Mouse (Mus musculus) kidney, embryonic 15.5 days (tissue): Measurements from ENCODE around the gene Dmwd. TPM values are rescaled to one million over a fixed set of nuclear protein-coding genes. Genes with fewer than 3 reads are reported as not detected.

Experiments used
- ATAC-seq: fragments of 200-750 bp; cut with Nextera tagmentation; replicated peaks from 2 replicates; pipeline ENCODE4 v1.8.0; 2017; ENCODE audit warnings: moderate TSS enrichment; ENCODE audit not compliant: low FRiP score
- H3K27ac ChIP-seq: fragments of 300-500 bp; sonication (generic); 2 replicates; pipeline ENCODE4 v1.5.1; 2015; ENCODE audit warnings: mild to moderate bottlenecking, inconsistent platforms
- H3K27me3 ChIP-seq: fragments of 300-500 bp; sonication (generic); 2 replicates; pipeline ENCODE4 v1.6.1; 2015; ENCODE audit warnings: inconsistent platforms
- H3K36me3 ChIP-seq: fragments of 300-500 bp; sonication (generic); 2 replicates; pipeline ENCODE4 v1.6.1; 2015; ENCODE audit warnings: inconsistent platforms
- H3K4me1 ChIP-seq: fragments of 300-500 bp; sonication (generic); 2 replicates; pipeline ENCODE4 v1.6.1; 2015; ENCODE audit warnings: inconsistent platforms
- H3K4me2 ChIP-seq: fragments of 300-500 bp; sonication (generic); 2 replicates; pipeline ENCODE4 v1.6.1; 2015; ENCODE audit warnings: moderate library complexity, mild to moderate bottlenecking, inconsistent platforms
- H3K4me3 ChIP-seq: fragments of 300-500 bp; sonication (generic); replicated peaks from 2 replicates; pipeline ENCODE4 v1.5.1; 2015; ENCODE audit warnings: mild to moderate bottlenecking, inconsistent platforms
- H3K9ac ChIP-seq: fragments of 300-500 bp; sonication (generic); 2 replicates; pipeline ENCODE4 v1.6.1; 2015; ENCODE audit warnings: mild to moderate bottlenecking, inconsistent platforms
- H3K9me3 ChIP-seq: fragments of 300-500 bp; sonication (generic); replicated peaks from 2 replicates; pipeline ENCODE4 v1.6.1; 2016; ENCODE audit warnings: inconsistent platforms
- WGBS: fragments of 180-500 bp; shearing (Covaris S2); methylation state at CpG from one replicate; pipeline ENCODE4 v1.1.7; 2015; ENCODE audit warnings: mixed read lengths; 5-methylcytosine and 5-hydroxymethylcytosine counted together
- polyA plus RNA-seq: library from polyadenylated mRNA; unstranded; fragments of >200 nt; fragmentation: Nextera tagmentation; extraction: Ambion mirVana; gene quantifications from 2 replicates; pipeline ENCODE4 v1.2.1, GENCODE M21; 2015

Dmwd gene
- polyA plus RNA-seq, 1 experiment from 2014 or later: 18.7 TPM

DNA sequence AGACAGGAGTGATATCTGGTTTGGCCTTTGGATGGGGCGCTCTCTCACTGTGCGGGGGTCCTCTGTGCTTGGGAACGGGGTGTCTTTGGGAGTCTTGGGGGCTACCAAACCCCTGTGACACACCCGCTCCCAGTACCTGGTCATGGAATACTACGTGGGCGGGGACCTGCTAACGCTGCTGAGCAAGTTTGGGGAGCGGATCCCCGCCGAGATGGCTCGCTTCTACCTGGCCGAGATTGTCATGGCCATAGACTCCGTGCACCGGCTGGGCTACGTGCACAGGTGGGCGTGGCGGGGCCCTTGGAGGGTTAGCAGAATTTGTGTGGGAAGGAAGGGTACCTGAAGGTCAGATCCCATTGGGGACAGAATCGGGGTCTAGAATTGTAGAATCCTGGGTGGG is 10.7 kb downstream of the Dmwd start:
- Histone ChIP-seq H3K9ac (no peak overlapping the region), H3K9me3 (no peaks in the 10 kb centered on the region), H3K4me2 (no peak overlapping the region), H3K36me3 (peaks cover 58% of the 10 kb centered on the region), H3K4me3 (no peak overlapping the region), H3K27me3 (0 out of 2 replicates have a peak, but pooled peaks cover 6% of the 10 kb centered on the region), H3K27ac (no peak overlapping the region), H3K4me1 (peaks cover 57% of the 10 kb centered on the region)
- WGBS: 67% methylated on average over 18 of the region's 18 CpGs
- ATAC-seq: no peak

DNA sequence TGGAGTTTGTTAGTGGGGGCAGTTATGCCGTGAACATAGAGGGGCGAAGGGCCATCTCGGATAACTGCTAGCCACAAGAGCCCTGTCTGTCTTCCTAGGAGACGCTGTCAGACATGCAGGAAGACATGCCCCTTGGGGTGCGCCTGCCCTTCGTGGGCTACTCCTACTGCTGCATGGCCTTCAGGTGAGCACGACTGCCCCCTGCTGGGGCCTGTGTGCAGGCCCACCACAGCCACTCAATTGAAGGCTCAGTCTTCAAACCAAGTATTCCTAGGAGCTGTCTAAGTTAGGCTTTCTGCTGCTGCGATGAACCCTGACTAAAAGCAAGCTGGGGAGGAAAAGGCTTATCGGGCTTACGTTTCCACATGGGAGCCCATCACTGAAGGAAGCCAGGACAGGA is 12.8 kb downstream of the Dmwd start:
- peaks cover 47% of the 10 kb centered on the region for H3K36me3 ChIP-seq
- no peak overlapping the region for H3K4me3 ChIP-seq
- H3K27me3 ChIP-seq: 0 out of 2 replicates have a peak, but pooled peaks cover 8% of the 10 kb centered on the region
- ATAC-seq: no peak
- H3K27ac ChIP-seq: no peak overlapping the region
- peaks cover 56% of the 10 kb centered on the region for H3K4me1 ChIP-seq
- H3K9me3 ChIP-seq: no peaks in the 10 kb centered on the region
- H3K9ac ChIP-seq: no peak overlapping the region
- H3K4me2 ChIP-seq: no peak overlapping the region
- 42% methylated on average over 10 of the region's 10 CpGs for WGBS

GRCm38 (mm10) chr7:19091913-19092312 is 15.9 kb downstream of the Dmwd start:
- Histone ChIP-seq H3K9ac (peak overlapping the region; percentile 49; the same call in 1 of the 2 replicates), H3K27ac (peak overlapping the region; percentile 99), H3K27me3 (0 out of 2 replicates have a peak, but pooled peaks cover 8% of the 10 kb centered on the region), H3K9me3 (no peaks in the 10 kb centered on the region), H3K4me2 (peak overlapping the region; percentile 95), H3K4me3 (peak overlapping the region; percentile 85), H3K4me1 (peaks cover 44% of the 10 kb centered on the region), H3K36me3 (peaks cover 46% of the 10 kb centered on the region)
- no peak for ATAC-seq
- 46% methylated on average over 17 of the region's 17 CpGs for WGBS

DNA sequence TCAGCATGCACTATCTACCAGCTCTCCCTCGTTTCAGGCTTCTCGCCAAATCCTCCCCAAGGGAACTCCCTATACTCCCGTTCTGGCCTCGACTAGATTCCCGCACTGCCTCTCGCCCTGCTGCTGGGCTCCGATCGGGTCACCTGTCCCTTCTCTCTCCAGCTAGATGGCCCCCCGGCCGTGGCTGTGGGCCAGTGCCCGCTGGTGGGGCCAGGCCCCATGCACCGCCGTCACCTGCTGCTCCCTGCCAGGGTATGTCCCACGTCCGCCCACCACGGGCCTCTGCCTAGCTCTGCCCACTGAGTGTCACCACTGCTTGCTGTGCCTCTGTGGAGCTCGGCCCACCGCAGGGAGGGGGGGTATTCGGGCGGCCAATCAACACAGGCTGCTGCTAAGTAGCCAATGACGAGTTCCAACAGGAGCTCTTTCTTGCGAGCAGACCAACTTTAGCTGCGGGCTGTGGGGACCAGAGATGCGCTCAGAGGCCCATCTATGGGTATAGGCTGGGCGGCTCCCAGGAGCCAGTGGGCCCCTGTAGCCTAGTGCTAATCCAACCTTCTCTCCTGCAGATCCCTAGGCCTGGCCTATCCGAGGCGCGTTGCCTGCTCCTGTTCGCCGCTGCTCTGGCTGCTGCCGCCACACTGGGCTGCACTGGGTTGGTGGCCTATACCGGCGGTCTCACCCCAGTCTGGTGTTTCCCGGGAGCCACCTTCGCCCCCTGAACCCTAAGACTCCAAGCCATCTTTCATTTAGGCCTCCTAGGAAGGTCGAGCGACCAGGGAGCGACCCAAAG is 16.6 kb downstream of the Dmwd start:
- Histone ChIP-seq H3K9ac (peak overlapping the region; percentile 49), H3K27me3 (0 out of 2 replicates have a peak, but pooled peaks cover 8% of the 10 kb centered on the region), H3K4me3 (peak overlapping the region; percentile 85), H3K36me3 (peaks cover 46% of the 10 kb centered on the region), H3K4me2 (peak overlapping the region; percentile 95), H3K4me1 (peaks cover 51% of the 10 kb centered on the region), H3K9me3 (no peaks in the 10 kb centered on the region), H3K27ac (peak overlapping the region; percentile 99)
- WGBS: 6% methylated on average over 38 of the region's 38 CpGs
- ATAC-seq: peak; percentile 54

DNA sequence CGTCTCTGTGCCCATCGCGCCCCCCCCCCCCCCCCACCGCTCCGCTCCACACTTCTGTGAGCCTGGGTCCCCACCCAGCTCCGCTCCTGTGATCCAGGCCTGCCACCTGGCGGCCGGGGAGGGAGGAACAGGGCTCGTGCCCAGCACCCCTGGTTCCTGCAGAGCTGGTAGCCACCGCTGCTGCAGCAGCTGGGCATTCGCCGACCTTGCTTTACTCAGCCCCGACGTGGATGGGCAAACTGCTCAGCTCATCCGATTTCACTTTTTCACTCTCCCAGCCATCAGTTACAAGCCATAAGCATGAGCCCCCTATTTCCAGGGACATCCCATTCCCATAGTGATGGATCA is 17.1 kb downstream of the Dmwd start:
- H3K4me2 ChIP-seq: peak overlapping the region; percentile 95
- 0 out of 2 replicates have a peak, but pooled peaks cover 8% of the 10 kb centered on the region for H3K27me3 ChIP-seq
- H3K9me3 ChIP-seq: no peaks in the 10 kb centered on the region
- peak overlapping the region; percentile 99 for H3K27ac ChIP-seq
- peaks cover 44% of the 10 kb centered on the region for H3K36me3 ChIP-seq
- H3K9ac ChIP-seq: peak overlapping the region; percentile 49; the same call in 1 of the 2 replicates
- WGBS: under 1% methylated on average over 13 of the region's 15 CpGs
- peak; percentile 50 for ATAC-seq
- peak overlapping the region; percentile 85 for H3K4me3 ChIP-seq
- H3K4me1 ChIP-seq: peaks cover 54% of the 10 kb centered on the region

GRCm38 (mm10) chr7:19093537-19094385 is 17.7 kb downstream of the Dmwd start:
- Histone ChIP-seq H3K4me1 (peaks cover 51% of the 10 kb centered on the region), H3K27ac (peak overlapping the region; percentile 99), H3K4me2 (peak overlapping the region; percentile 95), H3K9ac (peak overlapping the region; percentile 93), H3K9me3 (no peaks in the 10 kb centered on the region), H3K36me3 (peaks cover 41% of the 10 kb centered on the region), H3K4me3 (peak overlapping the region; percentile 85), H3K27me3 (0 out of 2 replicates have a peak, but pooled peaks cover 8% of the 10 kb centered on the region)
- WGBS: under 1% methylated on average over 45 of the region's 45 CpGs
- ATAC-seq: peak; percentile 86

DNA sequence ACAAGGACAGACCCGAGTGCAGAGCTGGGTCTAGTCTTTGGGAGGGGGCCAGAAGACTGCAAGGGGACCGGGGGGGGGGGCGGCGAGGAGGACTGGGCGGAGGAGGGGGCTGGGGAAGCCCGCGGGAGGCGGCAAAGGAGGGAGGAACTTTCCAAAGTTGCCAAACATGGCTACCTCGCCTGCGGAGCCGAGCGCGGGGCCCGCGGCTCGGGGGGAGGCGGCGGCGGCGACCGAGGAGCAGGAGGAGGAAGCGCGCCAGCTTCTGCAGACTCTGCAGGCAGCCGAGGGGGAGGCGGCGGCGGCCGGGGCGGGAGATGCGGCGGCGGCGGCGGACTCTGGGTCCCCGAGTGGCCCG is 18.4 kb downstream of the Dmwd start, which contains the start of gene Six5:
Gene Six5, plus strand, starts transcription at position 124 of the 355 bp plus-strand sequence.
- H3K4me3 ChIP-seq: peak within 1 kb of the TSS; percentile 85
- H3K27ac ChIP-seq: peak within 1 kb of the TSS; percentile 99
- peak within 1 kb of the TSS; percentile 95 for H3K4me2 ChIP-seq
- peaks cover 40% of the 10 kb centered on the region for H3K36me3 ChIP-seq
- peaks cover 50% of the 10 kb centered on the region for H3K4me1 ChIP-seq
- no peak for ATAC-seq
- WGBS: 2% methylated on average over 19 of the region's 36 CpGs
- peak within 1 kb of the TSS; percentile 93 for H3K9ac ChIP-seq
- no peaks in the 10 kb centered on the region for H3K9me3 ChIP-seq
- 0 out of 2 replicates have a peak, but pooled peaks cover 8% of the 10 kb centered on the region for H3K27me3 ChIP-seq

DNA sequence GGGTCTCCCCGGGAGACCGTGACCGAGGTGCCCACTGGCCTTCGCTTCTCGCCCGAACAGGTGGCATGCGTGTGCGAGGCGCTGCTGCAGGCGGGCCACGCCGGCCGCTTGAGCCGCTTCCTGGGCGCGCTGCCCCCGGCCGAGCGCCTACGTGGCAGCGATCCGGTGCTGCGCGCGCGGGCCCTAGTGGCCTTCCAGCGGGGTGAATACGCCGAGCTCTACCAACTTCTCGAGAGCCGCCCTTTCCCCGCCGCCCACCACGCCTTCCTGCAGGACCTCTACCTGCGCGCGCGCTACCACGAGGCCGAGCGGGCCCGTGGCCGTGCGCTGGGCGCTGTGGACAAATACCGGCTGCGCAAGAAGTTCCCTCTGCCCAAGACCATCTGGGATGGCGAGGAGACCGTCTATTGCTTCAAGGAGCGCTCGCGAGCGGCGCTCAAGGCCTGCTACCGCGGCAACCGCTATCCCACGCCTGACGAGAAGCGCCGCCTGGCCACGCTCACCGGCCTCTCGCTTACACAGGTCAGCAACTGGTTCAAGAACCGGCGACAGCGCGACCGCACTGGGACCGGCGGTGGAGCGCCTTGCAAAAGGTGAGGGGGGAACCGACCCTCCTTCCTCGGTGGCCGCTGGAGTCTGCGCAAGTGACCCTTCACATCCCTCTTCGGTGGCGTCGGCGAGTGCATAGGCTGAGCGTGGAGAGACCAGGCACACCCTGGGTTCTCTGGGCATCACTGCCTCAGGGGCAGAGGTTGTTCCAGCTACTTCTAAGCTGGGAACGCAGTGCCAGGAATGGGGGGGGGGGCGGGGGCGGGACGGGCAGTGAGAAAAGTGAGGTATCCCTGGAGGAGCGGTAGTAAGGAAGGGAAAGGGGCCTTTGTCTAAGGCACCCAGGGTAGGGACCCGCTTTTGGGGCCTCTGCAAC is 19.1 kb downstream of the Dmwd start:
- peaks cover 33% of the 10 kb centered on the region for H3K36me3 ChIP-seq
- 0 out of 2 replicates have a peak, but pooled peaks have one; percentile 0 for ATAC-seq
- under 1% methylated on average over 83 of the region's 87 CpGs for WGBS
- H3K27me3 ChIP-seq: 0 out of 2 replicates have a peak, but pooled peaks cover 8% of the 10 kb centered on the region
- H3K9me3 ChIP-seq: no peaks in the 10 kb centered on the region
- H3K27ac ChIP-seq: peak overlapping the region; percentile 99
- peak overlapping the region; percentile 95 for H3K4me2 ChIP-seq
- peaks cover 50% of the 10 kb centered on the region for H3K4me1 ChIP-seq
- H3K4me3 ChIP-seq: peak overlapping the region; percentile 85
- H3K9ac ChIP-seq: peak overlapping the region; percentile 93

- Histone ChIP-seq H3K27me3 (0 out of 2 replicates have a peak, but pooled peaks cover 8% of the 10 kb centered on the region), H3K36me3 (peaks cover 28% of the 10 kb centered on the region), H3K4me2 (peak overlapping the region; percentile 95), H3K9ac (peak overlapping the region; percentile 93), H3K9me3 (no peaks in the 10 kb centered on the region), H3K4me1 (peaks cover 50% of the 10 kb centered on the region), H3K4me3 (peak overlapping the region; percentile 85), H3K27ac (peak overlapping the region; percentile 99)
- under 1% methylated on average over 19 of the region's 19 CpGs for WGBS
- peak; percentile 19 for ATAC-seq
These were observed 19.7 kb downstream of the Dmwd start for GRCm38 (mm10) chr7:19095751-19096110.

GRCm38 (mm10) chr7:19096421-19096976 is 20.5 kb downstream of the Dmwd start:
- H3K27me3 ChIP-seq: 0 out of 2 replicates have a peak, but pooled peaks cover 5% of the 10 kb centered on the region
- WGBS: 50% methylated on average over 5 of the region's 5 CpGs
- peak overlapping the region; percentile 99 for H3K27ac ChIP-seq
- no peak for ATAC-seq
- H3K4me3 ChIP-seq: peak overlapping the region; percentile 85
- H3K9ac ChIP-seq: peak overlapping the region; percentile 93
- H3K4me1 ChIP-seq: peaks cover 47% of the 10 kb centered on the region
- no peaks in the 10 kb centered on the region for H3K9me3 ChIP-seq
- peaks cover 26% of the 10 kb centered on the region for H3K36me3 ChIP-seq
- H3K4me2 ChIP-seq: peak overlapping the region; percentile 95

DNA sequence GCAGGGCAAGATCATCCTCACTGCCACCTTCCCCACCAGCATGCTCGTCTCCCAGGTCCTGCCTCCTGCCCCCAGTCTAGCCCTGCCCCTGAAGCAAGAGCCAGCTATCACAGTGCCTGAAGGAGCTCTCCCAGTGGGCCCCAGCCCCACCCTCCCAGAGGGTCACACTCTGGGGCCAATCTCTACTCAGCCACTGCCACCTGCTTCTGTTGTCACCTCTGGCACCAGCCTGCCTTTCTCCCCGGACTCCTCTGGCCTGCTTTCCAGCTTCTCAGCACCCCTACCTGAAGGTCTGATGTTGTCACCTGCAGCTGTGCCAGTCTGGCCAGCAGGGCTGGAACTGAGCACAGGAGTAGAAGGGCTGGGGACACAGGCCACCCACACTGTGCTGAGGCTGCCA is 21.2 kb downstream of the Dmwd start:
- WGBS: 70% methylated on average over 2 of the region's 2 CpGs
- Histone ChIP-seq H3K4me3 (no peak overlapping the region), H3K27ac (no peak overlapping the region), H3K9ac (no peak overlapping the region), H3K9me3 (no peaks in the 10 kb centered on the region), H3K4me2 (no peak overlapping the region), H3K36me3 (peaks cover 21% of the 10 kb centered on the region), H3K27me3 (no peaks in the 10 kb centered on the region), H3K4me1 (peaks cover 40% of the 10 kb centered on the region)
- ATAC-seq: no peak
